Mouse (Mus musculus) hindbrain, embryonic 12.5 days (tissue): ENCODE data around the gene 4930453N24Rik. TPM values are rescaled to one million over a fixed set of nuclear protein-coding genes. Genes with fewer than 3 reads are reported as not detected.

Experiments
- ATAC-seq: fragments of 200-750 bp; cut with Nextera tagmentation; 2 replicates; pipeline ENCODE4 v1.8.0; 2017; ENCODE audit warnings: moderate TSS enrichment; ENCODE audit not compliant: low FRiP score
- H3K27ac ChIP-seq: fragments of 300-500 bp; sonication (generic); 2 replicates; pipeline ENCODE4 v1.5.1; 2016; ENCODE audit warnings: mild to moderate bottlenecking
- H3K27me3 ChIP-seq: fragments of 300-500 bp; sonication (generic); 2 replicates; pipeline ENCODE4 v1.6.1; 2016; ENCODE audit warnings: mild to moderate bottlenecking
- H3K36me3 ChIP-seq: fragments of 300-500 bp; sonication (generic); 2 replicates; pipeline ENCODE4 v1.6.1; 2016; ENCODE audit warnings: mild to moderate bottlenecking
- H3K4me1 ChIP-seq: fragments of 300-500 bp; sonication (generic); 2 replicates; pipeline ENCODE4 v1.6.1; 2016
- H3K4me2 ChIP-seq: fragments of 300-500 bp; sonication (generic); replicated peaks from 2 replicates; pipeline ENCODE4 v1.6.1; 2016; ENCODE audit warnings: mild to moderate bottlenecking
- H3K4me3 ChIP-seq: fragments of 300-500 bp; sonication (generic); 2 replicates; pipeline ENCODE4 v1.5.1; 2016; ENCODE audit warnings: mild to moderate bottlenecking
- H3K9ac ChIP-seq: fragments of 300-500 bp; sonication (generic); 2 replicates; pipeline ENCODE4 v1.6.1; 2016; ENCODE audit warnings: mild to moderate bottlenecking, moderate library complexity
- H3K9me3 ChIP-seq: fragments of 300-500 bp; sonication (generic); replicated peaks from 2 replicates; pipeline ENCODE4 v1.6.1; 2016; ENCODE audit warnings: mild to moderate bottlenecking
- WGBS: fragments of 180-500 bp; shearing (Covaris S2); methylation state at CpG from one replicate; pipeline ENCODE4 v1.1.7; 2016; 5-methylcytosine and 5-hydroxymethylcytosine counted together
- polyA plus RNA-seq: library from polyadenylated mRNA; unstranded; fragments of >200 nt; fragmentation: Nextera tagmentation; extraction: Ambion mirVana; gene quantifications from 2 replicates; pipeline ENCODE4 v1.2.1, GENCODE M21; 2016

4930453N24Rik gene
- 25.6 and 28.3 TPM in 2 replicates for polyA plus RNA-seq

DNA sequence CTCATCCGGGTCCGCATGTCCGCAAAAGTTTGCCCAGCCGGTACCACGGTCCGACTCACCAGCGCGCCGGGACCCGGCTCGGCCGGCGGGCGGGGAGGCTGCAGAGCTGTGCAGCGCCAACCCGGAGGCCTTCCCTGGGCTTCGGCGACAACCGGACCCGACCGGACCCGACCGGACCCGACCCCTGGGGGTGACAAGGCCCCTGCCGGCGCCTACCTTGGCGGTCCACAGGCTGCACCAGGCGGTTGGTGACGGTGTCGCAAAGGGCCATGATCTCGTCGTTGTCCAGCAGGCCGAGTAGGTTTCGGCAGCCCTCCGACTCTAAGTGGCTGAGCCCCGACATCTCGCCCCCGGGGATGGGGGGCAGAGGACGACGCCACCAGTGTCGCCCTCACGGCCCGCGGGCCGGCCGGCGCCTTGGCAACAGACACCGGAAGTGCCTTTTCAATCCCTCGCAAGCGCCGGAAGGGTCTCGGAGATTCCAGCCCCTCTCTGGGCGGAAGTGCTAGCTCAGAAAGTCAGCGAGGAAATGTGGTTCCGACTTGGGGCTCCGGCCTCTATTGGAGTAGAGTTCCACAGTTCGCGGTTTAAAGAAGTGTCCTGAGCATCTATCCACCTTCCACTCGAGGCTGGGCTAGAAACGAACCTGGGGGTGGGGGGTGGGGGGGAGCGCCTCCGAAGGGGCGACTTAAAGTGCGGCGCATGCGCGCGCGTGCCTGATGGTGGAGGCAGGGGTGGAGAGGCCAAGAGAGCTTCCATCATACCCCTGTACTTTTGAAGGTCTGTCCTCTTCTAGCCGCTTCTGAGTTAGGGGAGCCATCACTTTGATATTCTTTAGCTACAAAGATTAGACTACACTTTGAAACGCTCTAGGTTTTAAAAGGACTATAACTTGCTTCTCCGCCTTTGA lies at the start of gene 4930453N24Rik:
TSS of gene 4930453N24Rik (minus strand) at position 641 of the 910 bp plus-strand sequence.
- Histone ChIP-seq H3K27me3 (no peaks in the 10 kb centered on the region), H3K4me3 (peak within 1 kb of the TSS; percentile 85), H3K36me3 (peaks cover 12% of the 10 kb centered on the region), H3K4me2 (peak within 1 kb of the TSS; percentile 62), H3K4me1 (peaks cover 7% of the 10 kb centered on the region), H3K9ac (peak within 1 kb of the TSS; percentile 85), H3K9me3 (no peaks in the 10 kb centered on the region), H3K27ac (peak within 1 kb of the TSS; percentile 86)
- ATAC-seq = peak; percentile 97
- WGBS = 2% methylated on average over 71 of the region's 72 CpGs

GRCm38 (mm10) chr16:64817094-64817765 lies 46.3 kb upstream of the 4930453N24Rik start:
- ATAC-seq = no peak
- Histone ChIP-seq H3K9ac (no peak overlapping the region), H3K36me3 (peaks cover 11% of the 10 kb centered on the region; the same call in 1 of the 2 replicates), H3K4me2 (no peak overlapping the region), H3K27me3 (no peaks in the 10 kb centered on the region), H3K9me3 (no peaks in the 10 kb centered on the region), H3K27ac (no peak overlapping the region), H3K4me3 (no peak overlapping the region), H3K4me1 (no peaks in the 10 kb centered on the region)
- WGBS = 97% methylated on average over 3 of the region's 3 CpGs

- no peak overlapping the region for H3K4me3 ChIP-seq
- 92% methylated on average over 3 of the region's 3 CpGs for WGBS
- no peak overlapping the region for H3K27ac ChIP-seq
- H3K27me3 ChIP-seq = no peaks in the 10 kb centered on the region
- H3K4me1 ChIP-seq = no peaks in the 10 kb centered on the region
- peaks cover 9% of the 10 kb centered on the region; the same call in 1 of the 2 replicates for H3K36me3 ChIP-seq
- ATAC-seq = no peak
- no peak overlapping the region for H3K4me2 ChIP-seq
- no peaks in the 10 kb centered on the region for H3K9me3 ChIP-seq
- no peak overlapping the region for H3K9ac ChIP-seq
These were observed 32.1 kb upstream of the 4930453N24Rik start for GRCm38 (mm10) chr16:64803041-64803440.

GRCm38 (mm10) chr16:64801638-64802037 lies 30.7 kb upstream of the 4930453N24Rik start:
- H3K27me3 ChIP-seq = no peaks in the 10 kb centered on the region
- H3K9ac ChIP-seq = no peak overlapping the region
- no peak for ATAC-seq
- H3K9me3 ChIP-seq = no peaks in the 10 kb centered on the region
- H3K27ac ChIP-seq = no peak overlapping the region
- H3K4me3 ChIP-seq = no peak overlapping the region
- H3K4me2 ChIP-seq = no peak overlapping the region
- no peaks in the 10 kb centered on the region for H3K4me1 ChIP-seq
- H3K36me3 ChIP-seq = peaks cover 9% of the 10 kb centered on the region; the same call in 1 of the 2 replicates

DNA sequence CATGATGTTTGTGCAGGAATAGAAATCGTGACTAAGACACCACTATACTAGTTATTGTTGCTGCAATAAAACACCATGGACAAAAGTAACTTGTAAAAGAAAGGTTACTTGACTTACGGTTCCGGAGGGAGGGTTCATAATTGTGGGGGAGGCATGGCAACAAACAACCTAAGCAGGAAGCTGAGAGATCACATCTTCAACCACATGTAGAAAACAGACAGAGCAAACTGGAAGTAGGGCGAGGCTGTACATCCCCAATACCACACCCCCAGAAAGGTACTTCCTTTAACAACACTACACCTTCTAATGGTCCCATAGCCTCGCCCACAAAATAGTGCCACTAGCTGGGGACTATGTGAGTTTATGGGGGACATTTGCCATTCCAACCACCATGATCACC lies 29.4 kb upstream of the 4930453N24Rik start:
- Histone ChIP-seq H3K4me2 (no peak overlapping the region), H3K9ac (no peak overlapping the region), H3K36me3 (peaks cover 4% of the 10 kb centered on the region; the same call in 1 of the 2 replicates), H3K4me1 (no peaks in the 10 kb centered on the region), H3K9me3 (no peaks in the 10 kb centered on the region), H3K27me3 (no peaks in the 10 kb centered on the region), H3K27ac (no peak overlapping the region), H3K4me3 (no peak overlapping the region)
- no peak for ATAC-seq
- 92% methylated on average over 5 of the region's 5 CpGs for WGBS

- WGBS = 86% methylated on average over 2 of the region's 2 CpGs
- H3K4me3 ChIP-seq = no peak overlapping the region
- H3K36me3 ChIP-seq = no peaks in the 10 kb centered on the region
- no peak overlapping the region for H3K4me2 ChIP-seq
- H3K27me3 ChIP-seq = no peaks in the 10 kb centered on the region
- H3K9me3 ChIP-seq = no peaks in the 10 kb centered on the region
- H3K27ac ChIP-seq = no peak overlapping the region
- no peak for ATAC-seq
- H3K4me1 ChIP-seq = no peaks in the 10 kb centered on the region
- H3K9ac ChIP-seq = no peak overlapping the region
These were observed 23.8 kb upstream of the 4930453N24Rik start for GRCm38 (mm10) chr16:64794802-64795201.

GRCm38 (mm10) chr16:64789706-64790105 lies 18.7 kb upstream of the 4930453N24Rik start:
- Histone ChIP-seq H3K9ac (no peak overlapping the region), H3K27me3 (no peaks in the 10 kb centered on the region), H3K4me1 (no peaks in the 10 kb centered on the region), H3K9me3 (no peaks in the 10 kb centered on the region), H3K4me3 (no peak overlapping the region), H3K27ac (no peak overlapping the region), H3K36me3 (peaks cover 16% of the 10 kb centered on the region), H3K4me2 (no peak overlapping the region)
- no peak for ATAC-seq
- 93% methylated on average over 3 of the region's 3 CpGs for WGBS

GRCm38 (mm10) chr16:64775516-64775915 lies 4.6 kb upstream of the 4930453N24Rik start:
- Histone ChIP-seq H3K9ac (no peak overlapping the region), H3K4me2 (no peak overlapping the region), H3K4me1 (no peaks in the 10 kb centered on the region), H3K36me3 (0 out of 2 replicates have a peak, but pooled peaks cover 3% of the 10 kb centered on the region), H3K9me3 (no peaks in the 10 kb centered on the region), H3K27me3 (no peaks in the 10 kb centered on the region), H3K27ac (no peak overlapping the region), H3K4me3 (no peak overlapping the region)
- no peak for ATAC-seq
- WGBS = 67% methylated on average over 1 of the region's 1 CpGs

DNA sequence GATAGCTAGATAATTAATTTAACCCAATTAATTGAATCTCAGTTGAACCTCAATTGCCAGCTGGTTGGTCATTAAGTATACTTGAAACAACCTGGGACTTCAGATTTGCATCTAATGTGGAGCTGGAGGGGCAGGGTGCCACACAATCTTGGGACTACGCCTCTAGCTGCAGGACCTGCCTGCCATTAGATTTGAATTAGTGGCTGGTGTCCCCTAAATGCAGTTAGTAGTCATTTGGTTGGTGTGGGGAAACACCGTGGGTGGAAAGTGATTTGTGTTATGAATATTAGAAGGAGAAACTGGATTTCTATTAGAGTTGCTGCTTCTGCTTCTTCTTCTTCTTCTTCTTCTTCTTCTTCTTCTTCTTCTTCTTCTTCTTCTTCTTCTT lies 464 bp upstream of the 4930453N24Rik start:
- H3K4me2 ChIP-seq = peak overlapping the region; percentile 45
- ATAC-seq = peak; percentile 21; the same call in 1 of the 2 replicates
- peak overlapping the region; percentile 85; the same call in 1 of the 2 replicates for H3K9ac ChIP-seq
- peak overlapping the region; percentile 86; the same call in 1 of the 2 replicates for H3K27ac ChIP-seq
- peaks cover 6% of the 10 kb centered on the region for H3K36me3 ChIP-seq
- peaks cover 7% of the 10 kb centered on the region for H3K4me1 ChIP-seq
- H3K27me3 ChIP-seq = no peaks in the 10 kb centered on the region
- WGBS = 85% methylated on average over 2 of the region's 2 CpGs
- no peaks in the 10 kb centered on the region for H3K9me3 ChIP-seq
- H3K4me3 ChIP-seq = peak overlapping the region; percentile 85

GRCm38 (mm10) chr16:64766696-64767300 lies 4.2 kb downstream of the 4930453N24Rik start:
- peaks cover 8% of the 10 kb centered on the region for H3K9me3 ChIP-seq
- no peak overlapping the region for H3K9ac ChIP-seq
- H3K36me3 ChIP-seq = peaks cover 37% of the 10 kb centered on the region
- peaks cover 7% of the 10 kb centered on the region for H3K4me1 ChIP-seq
- no peaks in the 10 kb centered on the region for H3K27me3 ChIP-seq
- no peak overlapping the region for H3K27ac ChIP-seq
- 92% methylated on average over 8 of the region's 8 CpGs for WGBS
- H3K4me2 ChIP-seq = no peak overlapping the region
- ATAC-seq = no peak
- no peak overlapping the region for H3K4me3 ChIP-seq

DNA sequence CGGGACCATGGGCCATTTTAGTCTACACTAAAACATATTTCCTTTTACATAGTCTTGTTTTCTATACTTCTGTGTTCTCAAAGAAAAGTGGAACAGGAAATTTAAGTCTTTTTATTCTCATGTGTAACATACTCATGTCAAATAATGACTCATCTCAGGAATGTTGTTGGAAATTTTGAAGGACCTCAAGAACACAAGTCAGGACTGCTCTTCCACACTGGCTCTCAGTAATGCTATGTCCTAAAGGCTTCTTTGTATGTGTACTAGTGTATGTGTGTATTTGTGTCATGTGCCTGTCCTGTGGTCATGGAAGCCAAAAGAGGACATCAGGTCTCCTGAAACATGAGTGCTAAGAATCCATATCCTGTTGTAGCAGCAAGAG lies 11.7 kb downstream of the 4930453N24Rik start:
- Histone ChIP-seq H3K4me2 (no peak overlapping the region), H3K27me3 (no peaks in the 10 kb centered on the region), H3K9ac (no peak overlapping the region), H3K4me1 (no peaks in the 10 kb centered on the region), H3K4me3 (no peak overlapping the region), H3K27ac (no peak overlapping the region), H3K9me3 (peaks cover 17% of the 10 kb centered on the region), H3K36me3 (peaks cover 23% of the 10 kb centered on the region)
- ATAC-seq = no peak
- 93% methylated on average over 1 of the region's 1 CpGs for WGBS
